Mouse (Mus musculus): ENCODE data around the gene Sox3.

DNA sequence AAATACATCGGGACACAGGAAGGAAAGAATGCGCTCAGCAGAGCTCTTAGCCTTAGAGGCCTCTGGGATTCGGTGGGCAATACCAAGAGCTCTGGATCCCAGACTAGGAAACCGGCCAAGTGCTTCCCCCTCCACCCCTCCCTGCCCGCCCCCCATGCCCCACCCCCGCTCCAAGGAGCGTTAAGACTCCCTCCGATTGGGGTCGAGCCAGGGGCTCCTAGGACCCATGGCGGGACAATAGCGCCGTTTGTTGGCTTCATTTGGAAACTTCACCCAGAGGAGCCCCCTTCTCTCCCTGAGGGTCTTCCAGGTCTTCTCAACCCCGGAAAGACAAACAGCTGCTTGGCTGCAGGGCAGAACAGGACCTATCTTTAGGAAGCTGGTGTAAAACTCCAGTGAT is 3.1 kb upstream of the Sox3 start:
- TF ChIP-seq CTCF (IDR thresholded peaks at IDR 0.05; ENCODE audit: low read depth, low read length) (no peak), GATA1 (IDR thresholded peaks at IDR 0.05; ENCODE audit: borderline replicate concordance, low read length) (no peak)
